Mouse (Mus musculus) small intestine, adult 2 months (tissue): ENCODE results near the gene Ctnnbl1.

Source experiments
- CTCF ChIP-seq: fragments of 200-500 bp; IDR thresholded peaks from 2 replicates; pipeline ENCODE4 v1.5.1; 2012; ENCODE audit warnings: low read depth, mild to moderate bottlenecking, control low read depth, inconsistent platforms, low read length, moderate library complexity, mixed read lengths; ENCODE audit not compliant: insufficient replicate concordance, insufficient read length; ENCODE audit errors: extremely low read depth
- POLR2A ChIP-seq: fragments of 200-500 bp; IDR thresholded peaks from 2 replicates; pipeline ENCODE4 v1.6.1; 2012; ENCODE audit warnings: low read depth, mild to moderate bottlenecking, control low read depth, inconsistent platforms, low read length, moderate library complexity

- TF ChIP-seq CTCF, result no peak
- TF ChIP-seq POLR2A, result no peak
These were observed 64.5 kb downstream of the Ctnnbl1 start for GRCm38 (mm10) chr2:157801505-157802357.
